Mouse (Mus musculus): ENCODE data around the gene Pxk.
A peak's percentile ranks its signal among the peaks of the same experiment; 100 is the strongest.

The Pxk gene

DNA sequence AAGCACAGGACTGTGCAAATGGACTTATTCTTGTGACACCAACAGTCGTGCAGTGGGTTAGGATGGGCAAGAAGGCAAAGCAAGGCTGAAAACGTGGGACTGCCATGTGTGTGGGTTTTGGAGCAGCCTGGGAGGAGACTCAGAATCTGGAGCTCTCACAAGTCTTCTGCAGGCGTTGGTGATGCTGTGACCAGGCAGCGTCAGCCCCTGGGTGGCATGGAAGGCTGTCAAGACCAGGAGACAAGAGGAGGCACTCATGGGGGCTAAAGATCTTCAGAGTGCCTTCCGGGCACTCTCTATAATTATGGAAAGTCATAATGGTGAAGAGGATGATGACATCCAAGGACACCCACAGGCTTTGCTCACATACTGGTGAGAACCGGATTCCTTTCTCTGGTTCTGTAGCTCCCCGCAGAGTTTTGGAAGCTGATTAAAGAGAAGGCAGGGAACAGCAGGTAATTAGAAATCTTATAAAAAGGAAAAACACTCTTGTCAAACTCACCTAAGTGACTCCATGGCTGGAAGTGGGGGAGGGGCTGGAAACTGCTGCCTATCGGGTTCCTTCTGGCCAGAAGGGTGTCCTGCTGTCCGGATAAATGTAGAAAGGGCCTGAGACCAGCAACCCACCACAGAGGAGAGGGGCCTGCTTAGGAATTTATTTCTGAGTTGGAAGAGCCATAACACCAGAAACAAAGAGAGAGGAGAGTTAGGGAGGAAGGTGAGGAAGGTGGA is 108.3 kb downstream of the Pxk start:
- no peak for DNase-seq (ENCODE audit: low spot score in 2 of 2)

DNA sequence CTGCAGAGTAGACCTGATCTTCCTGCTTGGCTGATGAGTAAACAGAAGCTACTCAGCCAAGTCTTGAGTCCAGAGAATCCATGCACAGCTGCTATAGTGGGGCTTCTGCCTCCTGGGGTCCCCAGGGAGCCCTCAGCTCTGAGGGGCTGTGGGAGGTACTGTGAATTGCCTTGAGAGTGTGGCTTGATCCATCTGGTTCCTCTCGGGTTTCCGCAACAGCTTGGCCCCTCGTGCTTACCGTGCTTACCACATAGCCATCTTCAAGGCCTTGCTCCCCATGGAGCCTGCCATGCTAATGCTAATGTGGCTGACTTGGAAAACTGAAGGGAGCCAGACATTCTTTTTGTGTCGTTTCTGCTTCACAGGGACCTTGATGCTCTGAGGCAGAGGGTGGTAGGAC is 109.1 kb downstream of the Pxk start:
- no peak for DNase-seq (ENCODE audit: low spot score in 2 of 2)

DNA sequence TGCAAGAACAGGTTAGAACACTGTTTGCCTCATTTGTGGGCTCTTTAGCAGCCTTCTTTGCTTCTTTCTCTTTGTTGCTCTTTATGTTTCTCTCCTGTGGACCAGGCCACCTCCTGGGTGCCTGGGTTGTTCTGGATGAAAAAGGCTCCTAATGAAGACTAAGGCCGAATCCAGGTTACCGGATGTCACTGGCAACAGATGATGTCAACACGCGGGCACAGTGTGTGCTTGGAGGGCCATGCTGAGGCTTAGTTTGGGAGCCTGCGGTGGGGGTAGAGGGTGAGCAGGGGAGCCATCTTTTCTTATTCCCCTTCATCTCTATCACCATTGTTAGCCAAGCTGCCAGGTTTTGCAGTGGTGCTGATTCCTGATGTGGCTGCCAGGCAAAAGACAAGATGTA is 109.5 kb downstream of the Pxk start:
- DNase-seq (ENCODE audit: low spot score in 2 of 2), result no peak

DNA sequence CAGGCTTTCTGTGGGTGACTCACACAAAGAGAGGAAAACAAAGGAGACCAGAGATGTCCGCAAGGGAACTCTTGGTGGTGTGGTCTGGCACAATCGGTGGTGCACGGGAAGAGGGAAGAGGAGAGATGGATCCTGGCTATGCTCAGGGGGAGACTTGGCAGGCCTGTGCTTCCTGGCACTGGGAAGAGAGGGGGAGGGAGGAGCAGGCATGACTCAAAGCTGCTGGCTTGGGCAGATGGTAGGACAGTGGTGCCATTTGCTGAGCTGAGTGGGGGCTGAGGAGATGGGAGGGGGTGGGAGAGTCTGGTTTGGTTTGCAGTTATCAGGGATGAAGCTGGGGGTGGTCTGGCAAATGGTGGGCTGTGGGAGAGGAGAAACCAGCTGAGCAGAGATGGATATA is 110.9 kb downstream of the Pxk start:
- DNase-seq (ENCODE audit: low spot score in 2 of 2), result no peak

DNA sequence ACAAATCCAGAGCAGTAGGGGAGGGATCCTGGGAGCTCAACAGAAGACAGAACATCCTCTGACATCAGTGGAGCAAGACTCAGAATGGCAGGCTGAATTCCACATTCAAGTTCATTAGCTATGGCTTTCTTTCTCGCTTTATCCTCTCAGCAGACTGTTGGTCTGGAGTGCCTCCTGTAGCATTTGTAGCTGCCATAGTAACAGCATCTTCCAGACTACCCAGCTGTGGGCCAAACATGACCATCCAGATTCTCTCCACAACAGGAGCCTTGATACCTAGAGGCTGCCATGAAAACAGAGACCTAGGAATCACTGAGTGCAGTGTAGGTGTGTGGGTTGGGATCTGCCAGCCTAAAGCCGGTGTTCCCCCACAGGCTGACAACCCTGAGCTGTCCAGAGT is 111.9 kb downstream of the Pxk start:
- DNase-seq (ENCODE audit: low spot score in 2 of 2), result no peak

DNA sequence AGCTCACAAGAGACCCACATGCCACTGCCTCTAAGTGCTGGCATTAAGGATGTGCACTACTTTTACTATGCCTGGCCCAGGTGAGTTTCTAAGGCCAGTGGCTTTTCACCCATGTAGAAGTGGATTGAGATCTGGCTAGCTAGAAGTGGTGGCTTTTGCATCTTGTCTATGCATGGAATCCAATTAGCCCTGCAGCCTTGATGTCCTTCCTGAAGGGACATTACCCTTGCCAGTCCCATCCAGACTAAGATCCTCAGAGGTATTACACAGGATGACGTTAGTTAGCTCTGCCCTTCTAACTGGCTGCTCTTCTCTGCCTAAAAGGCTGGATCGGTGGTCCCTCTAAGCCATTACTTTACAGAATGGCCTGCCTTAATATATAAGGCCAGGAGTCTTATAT is 115.0 kb downstream of the Pxk start:
- no peak for DNase-seq (ENCODE audit: low spot score in 2 of 2)

DNA sequence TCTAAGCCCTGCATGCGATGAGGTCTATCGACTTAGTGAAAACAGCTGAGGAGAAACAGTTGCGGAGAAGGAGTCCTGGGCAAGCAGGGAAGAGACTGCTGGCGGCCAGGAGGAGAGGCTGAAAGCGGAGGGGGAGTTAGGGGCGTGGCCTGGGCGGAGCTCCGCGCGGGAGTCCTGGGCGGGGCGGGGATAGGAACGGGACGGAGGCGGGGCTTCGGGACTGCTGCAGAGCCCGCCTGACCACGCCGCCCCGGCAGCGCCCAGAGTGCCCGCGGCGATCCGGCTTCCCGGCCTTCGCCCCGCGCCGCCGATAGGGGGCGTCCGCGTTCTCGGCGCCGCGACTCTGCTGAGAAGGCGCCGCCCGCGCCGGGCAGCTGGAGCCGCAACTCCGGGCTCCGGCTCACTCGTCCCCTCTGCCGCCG is 115.8 kb downstream of the Pxk start, which contains the start of gene Kctd6:
Gene Kctd6, plus strand, starts transcription at position 338 of the 422 bp plus-strand sequence.
- peak; percentile 97 to 100 for DNase-seq (ENCODE audit: low spot score in 2 of 2)
